Comparison of ENCODE assay signal across 20 mouse cellular contexts in genomic region chr3:52904028-52904427, GRCm38 (mm10).
A peak's percentile ranks its signal among the peaks of the same experiment; 100 is the strongest.
DNase-seq lines count a peak whose midpoint lies in the region; ATAC-seq and TF ChIP-seq lines count a peak whose summit lies in the region.
"Had no signal": no experiment of that assay in that cellular context is flagged by ENCODE, and none has a peak within 500 bp of the region (broad histone marks: within the 10 kb centered on the region; RNA-seq: fewer than 3 reads in every experiment).

No protein-coding gene starts in this region.

- no peak overlapping the region for H3K4me2 ChIP-seq in kidney, postnatal 0 days (ENCODE audit: low read length)
- H3K4me2 ChIP-seq in intestine, embryonic 15.5 days (replicated peaks), result no peak overlapping the region
- H3K4me2 ChIP-seq: embryonic facial prominence, embryonic 15.5 days; forebrain, embryonic 15.5 days; heart, embryonic 13.5 days; hindbrain, embryonic 15.5 days had no signal

- no peak for ATAC-seq in kidney, postnatal 0 days (replicated peaks; ENCODE audit: low FRiP score, low read depth)
- peak; percentile 41; the same call in 1 of the 2 replicates for ATAC-seq in intestine, embryonic 15.5 days
- ATAC-seq: forebrain, embryonic 15.5 days had no signal

- TF ChIP-seq CTCF in kidney, postnatal 0 days (IDR thresholded peaks at IDR 0.05; ENCODE audit: low read depth), result no peak
- TF ChIP-seq CTCF in C2C12 (IDR thresholded peaks at IDR 0.05; ENCODE audit: control insufficient read depth, insufficient read depth, insufficient read length), result no peak
- TF ChIP-seq CTCF in thymus, adult 2 months (IDR thresholded peaks at IDR 0.05; ENCODE audit: borderline replicate concordance, control insufficient read depth, extremely low read depth, insufficient read depth, low read length, poor library complexity), result no peak

- H3K79me3 ChIP-seq in C2C12 (ENCODE audit: low read depth), result no peaks in the 10 kb centered on the region

- TF ChIP-seq POLR2A in thymus, adult 2 months (IDR thresholded peaks at IDR 0.05; ENCODE audit: control insufficient read depth, extremely low read depth, insufficient read depth, low read length, poor library complexity), result no peak

- H3K9me3 ChIP-seq in kidney, postnatal 0 days (replicated peaks; ENCODE audit: low read length), result no peaks in the 10 kb centered on the region
- no peaks in the 10 kb centered on the region for H3K9me3 ChIP-seq in intestine, embryonic 15.5 days
- H3K9me3 ChIP-seq: embryonic facial prominence, embryonic 15.5 days; forebrain, embryonic 10.5 days; forebrain, embryonic 15.5 days; heart, embryonic 13.5 days; hindbrain, embryonic 15.5 days had no signal

- 82% methylated on average over 3 of the region's 3 CpGs for WGBS in kidney, postnatal 0 days
- 78% methylated on average over 3 of the region's 3 CpGs for WGBS in intestine, embryonic 15.5 days
- WGBS in thymus, adult 2 months, result 96% methylated on average over 3 of the region's 3 CpGs

- no peak overlapping the region for H3ac ChIP-seq in C2C12 (ENCODE audit: control insufficient read depth, insufficient read length, low read depth)

- H3K4me3 ChIP-seq in kidney, postnatal 0 days (replicated peaks; ENCODE audit: low read depth, low read length), result no peak overlapping the region
- H3K4me3 ChIP-seq in C2C12 (ENCODE audit: insufficient read depth, poor library complexity, severe bottlenecking), result no peak overlapping the region
- no peak overlapping the region for H3K4me3 ChIP-seq in intestine, embryonic 15.5 days (replicated peaks)
- no peak overlapping the region for H3K4me3 ChIP-seq in thymus, adult 2 months (ENCODE audit: control insufficient read depth, insufficient read depth, low read length)
- H3K4me3 ChIP-seq: embryonic facial prominence, embryonic 15.5 days; erythroblast, embryonic 14.5 days; forebrain, embryonic 10.5 days; forebrain, embryonic 15.5 days; heart, embryonic 13.5 days; hindbrain, embryonic 15.5 days had no signal

- no peaks in the 10 kb centered on the region for H3K79me2 ChIP-seq in C2C12 (ENCODE audit: control insufficient read depth, insufficient read depth)

- peak; percentile 69 for DNase-seq in adrenal gland, adult 2 months
- DNase-seq in adrenal gland, adult 18-20 months (ENCODE audit: low spot score in 2 of 2), result no peak
- peak; percentile 58 for DNase-seq in kidney, postnatal 0 days (ENCODE audit: low spot score)
- no peak for DNase-seq in kidney, adult 18-20 months
- no peak for DNase-seq in thymus, adult 2 months
- DNase-seq in MN1 (ENCODE audit: low spot score), result no peak
- DNase-seq: B cell, adult 2 months; cerebellum, adult 8-10 months; cerebellum, postnatal 14 days; embryo, embryonic 11 days; gastrocnemius, postnatal 36 days; heart, postnatal 36 days had no signal

- H3K27ac ChIP-seq in kidney, postnatal 0 days, result no peak overlapping the region
- no peak overlapping the region for H3K27ac ChIP-seq in intestine, embryonic 15.5 days
- no peak overlapping the region for H3K27ac ChIP-seq in thymus, adult 2 months (ENCODE audit: control insufficient read depth, insufficient read depth, low read length)
- H3K27ac ChIP-seq: embryonic facial prominence, embryonic 15.5 days; forebrain, embryonic 10.5 days; forebrain, embryonic 15.5 days; heart, embryonic 13.5 days; hindbrain, embryonic 15.5 days had no signal

- H3K27me3 ChIP-seq in kidney, postnatal 0 days (ENCODE audit: insufficient read depth, low read length), result no peaks in the 10 kb centered on the region
- no peaks in the 10 kb centered on the region for H3K27me3 ChIP-seq in C2C12 (ENCODE audit: control insufficient read depth, insufficient read depth, insufficient read length)
- no peaks in the 10 kb centered on the region for H3K27me3 ChIP-seq in intestine, embryonic 15.5 days (replicated peaks)
- no peaks in the 10 kb centered on the region for H3K27me3 ChIP-seq in thymus, adult 2 months (ENCODE audit: control insufficient read depth, insufficient read depth, low read length)
- H3K27me3 ChIP-seq: embryonic facial prominence, embryonic 15.5 days; forebrain, embryonic 15.5 days; heart, embryonic 13.5 days; hindbrain, embryonic 15.5 days had no signal

- H3K9ac ChIP-seq in kidney, postnatal 0 days (ENCODE audit: low read depth, low read length), result no peak overlapping the region
- no peak overlapping the region for H3K9ac ChIP-seq in intestine, embryonic 15.5 days
- H3K9ac ChIP-seq: embryonic facial prominence, embryonic 15.5 days; forebrain, embryonic 15.5 days; heart, embryonic 13.5 days; hindbrain, embryonic 15.5 days had no signal

- H3K4me1 ChIP-seq in kidney, postnatal 0 days (replicated peaks; ENCODE audit: insufficient read depth, low read length), result no peaks in the 10 kb centered on the region
- no peaks in the 10 kb centered on the region for H3K4me1 ChIP-seq in intestine, embryonic 15.5 days (replicated peaks)
- H3K4me1 ChIP-seq in thymus, adult 2 months (replicated peaks; ENCODE audit: control insufficient read depth, insufficient read depth, low read length), result no peaks in the 10 kb centered on the region
- H3K4me1 ChIP-seq: embryonic facial prominence, embryonic 15.5 days; forebrain, embryonic 10.5 days; hindbrain, embryonic 15.5 days had no signal

- no peaks in the 10 kb centered on the region for H3K36me3 ChIP-seq in kidney, postnatal 0 days (ENCODE audit: insufficient read depth, low read length)
- no peaks in the 10 kb centered on the region for H3K36me3 ChIP-seq in C2C12 (ENCODE audit: control insufficient read depth, insufficient read depth)
- H3K36me3 ChIP-seq in intestine, embryonic 15.5 days, result no peaks in the 10 kb centered on the region
- H3K36me3 ChIP-seq in thymus, adult 2 months (ENCODE audit: control insufficient read depth, insufficient read depth, low read length), result no peaks in the 10 kb centered on the region
- H3K36me3 ChIP-seq: embryonic facial prominence, embryonic 15.5 days; forebrain, embryonic 10.5 days; forebrain, embryonic 15.5 days; heart, embryonic 13.5 days; hindbrain, embryonic 15.5 days had no signal

TF ChIP-seq in C2C12, 6 proteins besides CTCF, POLR2A, EP300 and RAD21:
- TF ChIP-seq CEBPB (IDR thresholded peaks at IDR 0.05; ENCODE audit: low read depth) (peak; percentile 58), MYOG (IDR thresholded peaks at IDR 0.05; ENCODE audit: control insufficient read depth, extremely low read depth, insufficient read length) (no peak), MYOD1 (IDR thresholded peaks at IDR 0.05; ENCODE audit: control insufficient read depth, insufficient read length, low read depth) (no peak)
TF ChIP-seq in C2C12: peak in this region for 1.

Comparison
In these comparisons a context has a peak if more than half of its experiments do, and no peak if none do; other contexts are left out.
1. DNase-seq: peak in adrenal gland, adult 2 months (single experiment) and kidney, postnatal 0 days (single experiment); none in adrenal gland, adult 18-20 months (0 of 2), kidney, adult 18-20 months (single experiment), thymus, adult 2 months (single experiment) and MN1 (single experiment).